Mouse (Mus musculus) kidney, adult 2 months (tissue): ENCODE measurements around the gene Syp. TPM values are rescaled to one million over a fixed set of nuclear protein-coding genes. Genes with fewer than 3 reads are reported as not detected.

Source experiments
- DNase-seq: peaks from one replicate; pipeline ENCODE4 v3.0.0; 2021
- H3K27ac ChIP-seq: fragments of 200-500 bp; 2 replicates; pipeline ENCODE4 v1.5.1; 2012; ENCODE audit warnings: low read depth, low read length, control low read depth, inconsistent platforms; ENCODE audit not compliant: insufficient read depth
- H3K27me3 ChIP-seq: fragments of 200-500 bp; replicated peaks from 2 replicates; pipeline ENCODE4 v1.6.1; 2012; ENCODE audit warnings: mild to moderate bottlenecking, moderate library complexity, low read length, inconsistent platforms; ENCODE audit not compliant: control insufficient read depth, insufficient read depth
- H3K36me3 ChIP-seq: fragments of 200-500 bp; 2 replicates; pipeline ENCODE4 v1.6.1; 2012; ENCODE audit warnings: mild to moderate bottlenecking, moderate library complexity, low read length, inconsistent platforms; ENCODE audit not compliant: control insufficient read depth, insufficient read depth
- H3K4me1 ChIP-seq: fragments of 200-500 bp; 2 replicates; pipeline ENCODE4 v1.6.1; 2011; ENCODE audit warnings: low read length; ENCODE audit not compliant: control insufficient read depth, insufficient read depth
- H3K4me3 ChIP-seq: fragments of 200-500 bp; 2 replicates; pipeline ENCODE4 v1.5.1; 2011; ENCODE audit warnings: mild to moderate bottlenecking, low read depth, low read length, control low read depth; ENCODE audit not compliant: insufficient read depth
- CTCF ChIP-seq: fragments of 200-500 bp; conservative IDR thresholded peaks from 2 replicates; pipeline ENCODE4 v1.5.1; 2011; ENCODE audit warnings: low read depth, mild to moderate bottlenecking, control low read depth, low read length, moderate library complexity, mixed read lengths; ENCODE audit not compliant: insufficient read depth, insufficient read length
- POLR2A ChIP-seq: fragments of 200-500 bp; IDR thresholded peaks from one replicate; pipeline ENCODE4 v1.6.1; 2011; ENCODE audit warnings: low read depth, low read length, control low read depth
- WGBS: fragments of 180-500 bp; shearing (Covaris S2); methylation state at CpG from one replicate; pipeline ENCODE4 v1.1.7; 2018; 5-methylcytosine and 5-hydroxymethylcytosine counted together
- polyA plus RNA-seq: library from polyadenylated mRNA; depleted of rRNA; stranded (reverse); fragments of >200 nt; gene quantifications from 2 replicates; pipeline ENCODE4 v1.2.3, GENCODE M21; 2012; rRNA removed

The Syp gene
- polyA plus RNA-seq, 1 experiment = 9.2 TPM

DNA sequence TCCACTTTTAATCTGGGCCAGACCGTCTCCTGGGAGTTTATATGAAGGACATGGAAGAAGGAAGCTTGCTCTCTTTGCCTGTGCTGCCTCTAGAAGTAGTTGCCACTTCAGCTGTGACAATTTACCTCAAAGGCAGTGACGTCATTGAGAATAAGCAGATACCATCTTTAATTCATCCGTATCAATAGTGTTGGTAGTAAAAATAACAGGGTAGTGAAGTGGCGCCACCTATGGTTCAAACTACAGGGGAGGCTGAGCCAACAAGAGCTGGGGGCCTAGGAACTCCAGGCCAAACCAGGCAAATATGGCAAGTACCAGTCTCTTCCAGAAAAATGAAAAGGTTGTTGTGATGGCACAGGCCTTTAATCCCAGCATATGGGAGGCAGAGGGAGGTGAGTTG is 54.6 kb downstream of the Syp start:
- peak; percentile 43 for DNase-seq
- WGBS = 23% methylated on average over 4 of the region's 4 CpGs
- Histone ChIP-seq H3K4me3 (no peak overlapping the region), H3K27ac (no peak overlapping the region), H3K27me3 (no peaks in the 10 kb centered on the region), H3K36me3 (no peaks in the 10 kb centered on the region), H3K4me1 (peaks cover 4% of the 10 kb centered on the region; the same call in 1 of the 2 replicates)
- TF ChIP-seq POLR2A (no peak), CTCF (peak; percentile 58)

DNA sequence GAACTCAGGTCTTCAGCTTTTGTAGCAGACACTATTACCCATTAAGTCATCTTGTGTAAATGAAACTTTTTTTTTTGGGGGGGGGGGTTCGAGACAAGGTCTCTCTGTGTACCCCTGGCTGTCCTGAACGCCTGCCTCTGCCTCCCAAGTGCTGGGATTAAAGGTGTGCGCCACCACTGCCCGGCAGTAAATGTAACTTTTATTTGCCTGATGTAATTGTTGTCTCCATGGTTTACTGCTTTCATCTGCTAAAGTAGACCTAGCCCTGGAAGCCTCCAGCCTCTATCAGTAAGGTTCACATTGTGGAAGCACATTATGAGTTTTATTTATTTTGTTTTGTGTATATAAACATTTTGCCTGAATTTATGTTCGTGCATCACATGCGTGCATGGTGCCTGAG is 58.2 kb downstream of the Syp start:
- H3K4me3 ChIP-seq = no peak overlapping the region
- H3K27me3 ChIP-seq = no peaks in the 10 kb centered on the region

DNA sequence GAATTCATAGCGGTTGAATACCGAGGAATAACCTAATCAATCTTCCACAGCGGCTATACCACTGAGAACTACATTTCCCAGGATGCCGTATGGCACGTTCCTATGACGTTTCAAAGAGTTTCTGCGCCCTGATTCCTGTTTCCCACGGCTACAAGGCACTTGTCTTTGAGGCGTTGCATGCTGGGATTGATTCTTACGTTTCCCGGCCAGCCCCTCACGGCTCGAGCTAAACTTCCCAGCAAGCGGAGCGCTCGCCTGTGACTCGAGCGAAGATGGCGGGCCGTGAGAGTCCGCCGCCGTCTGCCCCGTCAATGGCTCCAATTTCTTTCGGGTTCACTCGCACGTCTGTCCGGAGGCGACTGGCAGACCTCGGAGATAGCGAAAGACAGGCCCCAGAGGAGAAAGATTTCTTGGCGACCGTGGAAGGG is 58.7 kb downstream of the Syp start, which contains the start of gene Gpkow:
TSS of gene Gpkow (plus strand) at position 178 of the 428 bp plus-strand sequence.
- Histone ChIP-seq H3K4me3 (peak within 1 kb of the TSS; percentile 85), H3K27me3 (no peaks in the 10 kb centered on the region), H3K4me1 (peaks cover 6% of the 10 kb centered on the region), H3K27ac (peak within 1 kb of the TSS; percentile 51), H3K36me3 (no peaks in the 10 kb centered on the region; the same call in 1 of the 2 replicates)
- TF ChIP-seq POLR2A (no peak), CTCF (no peak)
- 2% methylated on average over 33 of the region's 33 CpGs for WGBS
- peak; percentile 94 for DNase-seq

More for the DNA sequence above, 58.2 kb downstream of the Syp start:
- H3K4me1 ChIP-seq = peaks cover 6% of the 10 kb centered on the region
- TF ChIP-seq CTCF (no peak), POLR2A (no peak)
- H3K27ac ChIP-seq = no peak overlapping the region
- H3K36me3 ChIP-seq = no peaks in the 10 kb centered on the region; the same call in 1 of the 2 replicates
- no peak for DNase-seq
- WGBS = 28% methylated on average over 6 of the region's 6 CpGs

Other genes starting within 250 kb of the Syp start
- gene Foxp3, start 64.8 kb upstream of the Syp start, polyA plus RNA-seq = 0.08 and 0.92 TPM in 2 replicates
- 1.2 and 1.6 TPM in 2 replicates for gene Ppp1r3f, start 64.2 kb upstream of the Syp start, polyA plus RNA-seq
- gene Ccdc22, start 33.0 kb upstream of the Syp start, polyA plus RNA-seq = 25.3 and 26.6 TPM in 2 replicates
- gene Cacna1f, start 31.4 kb upstream of the Syp start, polyA plus RNA-seq = 0.03 TPM in 1 of 2 replicates, not detected in the other
- gene Prickle3, start 18.8 kb downstream of the Syp start, polyA plus RNA-seq = 8.9 and 9.2 TPM in 2 replicates
- gene Plp2, start 32.9 kb downstream of the Syp start, polyA plus RNA-seq = 72.2 and 74.1 TPM in 2 replicates
- gene Magix, start 42.8 kb downstream of the Syp start, polyA plus RNA-seq = 17.4 and 22.1 TPM in 2 replicates
- 8.2 and 10.9 TPM in 2 replicates for gene Gpkow, start 58.7 kb downstream of the Syp start, polyA plus RNA-seq
- 73.1 and 76.9 TPM in 2 replicates for gene Wdr45, start 75.9 kb downstream of the Syp start, polyA plus RNA-seq
- gene Gm45208, start 83.8 kb downstream of the Syp start, polyA plus RNA-seq = 0.23 and 0.28 TPM in 2 replicates
- 33.8 and 40.9 TPM in 2 replicates for gene Praf2, start 90.0 kb downstream of the Syp start, polyA plus RNA-seq
- gene Ccdc120, start 112.4 kb downstream of the Syp start, polyA plus RNA-seq = 8.3 and 14.1 TPM in 2 replicates
- gene Tfe3, start 124.1 kb downstream of the Syp start, polyA plus RNA-seq = 18.8 and 20.1 TPM in 2 replicates
- gene Gripap1, start 151.3 kb downstream of the Syp start, polyA plus RNA-seq = 25.5 and 30.3 TPM in 2 replicates
- 0.48 and 0.53 TPM in 2 replicates for gene Kcnd1, start 183.8 kb downstream of the Syp start, polyA plus RNA-seq
- 26.8 and 30.4 TPM in 2 replicates for gene Otud5, start 202.9 kb downstream of the Syp start, polyA plus RNA-seq
- 11.4 and 11.5 TPM in 2 replicates for gene Pim2, start 239.8 kb downstream of the Syp start, polyA plus RNA-seq
- 50.0 and 50.1 TPM in 2 replicates for gene Slc35a2, start 245.6 kb downstream of the Syp start, polyA plus RNA-seq